Mouse (Mus musculus) B cell, adult (primary cell): ENCODE results near the gene Prg3. TPM values are rescaled to one million over a fixed set of nuclear protein-coding genes. Genes with fewer than 3 reads are reported as not detected.

Source experiments
- total RNA-seq: library from RNA; stranded (reverse); gene quantifications from 4 replicates; pipeline ENCODE4 v1.2.4, GENCODE M21; 2023; ENCODE audit not compliant: inconsistent age

The Prg3 gene
- not detected in 4 replicates for total RNA-seq

GRCm38 (mm10) chr2:84987930-84988329 lies at the start of gene Prg3:
Gene Prg3, plus strand, starts transcription at chr2:84988215.

GRCm38 (mm10) chr2:84980188-84980587 lies 7.8 kb upstream of the Prg3 start, which contains the start of gene Prg2:
Gene Prg2, plus strand, starts transcription at chr2:84980461.

GRCm38 (mm10) chr2:85037047-85038026 lies 49.3 kb downstream of the Prg3 start, which contains the start of the genes Ssrp1 and P2rx3:
Gene Ssrp1, plus strand, starts transcription at chr2:85037234.
Gene P2rx3, minus strand, starts transcription at chr2:85037462.

Other genes with a start within 250 kb of the Prg3 start
- gene Gm19426, start 244.6 kb upstream of the Prg3 start, total RNA-seq, result not detected in 4 replicates
- 0.30 to 0.93 TPM (median 0.51 TPM) in 4 replicates for gene Serping1, start 212.8 kb upstream of the Prg3 start, total RNA-seq
- 9.9 to 13.6 TPM (median 11.4 TPM) in 4 replicates for gene Ube2l6, start 189.4 kb upstream of the Prg3 start, total RNA-seq
- gene Smtnl1, start 165.6 kb upstream of the Prg3 start, total RNA-seq, result not detected in 4 replicates
- 16.3 to 24.5 TPM (median 21.0 TPM) in 4 replicates for gene Timm10, start 161.2 kb upstream of the Prg3 start, total RNA-seq
- gene Slc43a1, start 149.4 kb upstream of the Prg3 start, total RNA-seq, result 5.3 to 9.8 TPM (median 7.3 TPM) in 4 replicates
- gene Rtn4rl2, start 101.5 kb upstream of the Prg3 start, total RNA-seq, result 1.3 TPM in 1 of 4 replicates, not detected in the others
- gene Slc43a3, start 51.6 kb upstream of the Prg3 start, total RNA-seq, result 6.9 to 14.2 TPM (median 7.5 TPM) in 4 replicates
- gene Prg2, start 7.8 kb upstream of the Prg3 start, total RNA-seq, result 1.1 to 3.4 TPM (median 1.7 TPM) in 4 replicates
- gene Ssrp1, start 49.0 kb downstream of the Prg3 start, total RNA-seq, result 180 to 189 TPM (median 187 TPM) in 4 replicates
- gene P2rx3, start 49.2 kb downstream of the Prg3 start, total RNA-seq, result 0.29 to 1.00 TPM (median 0.51 TPM) in 3 of 4 replicates, not detected in the other
- gene Tnks1bp1, start 59.8 kb downstream of the Prg3 start, total RNA-seq, result 32.7 to 44.1 TPM (median 38.3 TPM) in 4 replicates
- gene Aplnr, start 148.0 kb downstream of the Prg3 start, total RNA-seq, result not detected in 4 replicates
- gene Lrrc55, start 209.0 kb downstream of the Prg3 start, total RNA-seq, result not detected in 4 replicates